Mouse (Mus musculus) 416B (cell line): ENCODE results near the gene Celf3.

Experiments used
- DNase-seq: peaks from one replicate; pipeline ENCODE4 v3.0.0; 2011; ENCODE audit warnings: low read depth

The Celf3 gene

DNA sequence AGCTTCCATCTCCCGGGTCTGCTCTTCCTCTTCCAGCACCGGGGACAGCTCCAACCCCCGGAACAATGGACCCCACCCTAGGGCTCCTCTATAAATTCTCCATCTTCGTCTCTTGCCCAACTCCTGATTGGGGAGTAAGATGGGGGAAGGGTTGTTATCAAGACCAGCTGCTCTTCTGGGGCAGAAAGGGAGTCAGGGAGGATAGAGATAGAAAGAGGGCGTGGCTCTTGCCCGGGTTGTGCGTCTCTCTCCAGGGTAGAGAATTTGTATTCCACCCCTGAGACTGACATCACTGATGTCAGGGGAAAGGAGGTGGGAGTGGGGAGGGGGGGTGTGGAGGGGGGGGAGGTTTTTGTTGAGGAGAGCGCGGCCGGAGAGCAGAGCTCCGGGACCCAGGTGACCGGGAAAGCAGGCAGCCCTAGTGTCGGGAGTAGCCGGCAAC, at the start of gene Celf3:
Gene Celf3, plus strand, starts transcription at position 315 of the 442 bp plus-strand sequence.
- DNase-seq, result no peak

GRCm38 (mm10) chr3:94430980-94431379, 47.1 kb upstream of the Celf3 start:
- peak; percentile 8 for DNase-seq

- DNase-seq, result no peak
Observed at GRCm38 (mm10) chr3:94434305-94434704, 43.8 kb upstream of the Celf3 start.

DNA sequence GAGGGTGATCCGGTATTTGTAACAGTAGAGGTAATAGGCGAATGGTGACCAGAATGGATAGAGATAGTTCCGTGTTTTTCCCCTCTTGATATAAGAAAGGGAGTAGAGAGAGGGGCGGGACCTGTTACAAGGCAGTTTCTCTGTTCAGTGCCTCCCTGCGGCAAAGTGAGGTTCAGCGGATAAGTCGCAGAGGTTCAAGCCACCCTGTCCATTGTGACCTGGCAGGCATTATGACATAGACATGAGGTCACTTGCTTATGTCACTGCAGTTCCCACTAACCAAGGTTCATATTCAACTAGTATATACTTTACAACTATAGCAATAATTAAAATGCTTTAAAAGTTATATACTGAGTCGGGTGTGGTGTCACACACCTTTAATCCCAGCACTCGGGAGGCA, 41.7 kb upstream of the Celf3 start:
- DNase-seq, result no peak

- DNase-seq, result peak; percentile 64
Observed at GRCm38 (mm10) chr3:94441182-94441581, 36.9 kb upstream of the Celf3 start.

- peak; percentile 90 for DNase-seq
Observed at GRCm38 (mm10) chr3:94442951-94443596, 35.0 kb upstream of the Celf3 start, which contains the start of gene Mrpl9. Gene Mrpl9 (plus strand): TSS chr3:94443318.

DNA sequence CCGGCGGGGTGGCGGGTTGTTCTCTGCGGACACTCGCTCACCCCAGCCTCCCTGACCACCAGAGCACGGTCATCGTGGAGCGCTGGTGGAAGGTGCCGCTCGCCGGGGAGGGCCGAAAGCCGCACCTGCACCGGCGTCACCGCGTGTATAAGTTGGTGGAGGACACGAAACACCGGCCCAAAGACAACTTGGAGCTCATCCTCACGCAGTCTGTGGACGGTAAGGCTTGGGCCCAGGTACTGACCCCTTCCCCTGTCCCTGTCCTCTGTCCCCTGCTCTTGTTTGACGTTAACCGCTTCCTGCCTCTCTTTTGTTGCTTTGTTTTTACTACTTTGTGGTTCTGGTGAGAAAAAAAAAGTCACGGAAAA, 34.5 kb upstream of the Celf3 start, which contains the start of gene Oaz3:
Gene Oaz3, minus strand, starts transcription at position 319 of the 368 bp plus-strand sequence.
- no peak for DNase-seq

GRCm38 (mm10) chr3:94449377-94449776, 28.7 kb upstream of the Celf3 start:
- DNase-seq, result no peak

DNA sequence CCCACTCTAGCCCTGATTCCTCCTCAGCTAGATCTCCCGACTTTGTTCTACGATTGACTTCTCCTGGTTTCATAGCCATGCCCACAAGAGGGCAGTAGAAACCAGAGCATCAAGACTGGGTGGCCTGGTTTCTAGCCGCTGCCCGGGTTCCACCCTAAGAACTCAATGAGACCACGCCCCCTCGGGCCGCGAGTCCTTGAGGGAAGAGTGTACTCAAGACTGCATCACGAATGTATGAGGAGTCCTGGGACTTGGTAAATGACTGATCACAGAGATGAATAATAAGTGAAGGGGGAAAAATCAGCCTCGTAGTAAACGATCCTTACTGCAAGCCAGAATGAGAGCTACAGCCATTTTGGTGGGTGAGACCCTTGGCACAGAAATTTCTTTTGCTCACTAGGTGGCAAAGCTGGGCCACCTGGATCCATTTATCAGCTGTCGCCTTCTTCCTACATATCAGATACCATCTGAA, 21.5 kb upstream of the Celf3 start:
- peak; percentile 95 for DNase-seq

- no peak for DNase-seq
Observed at GRCm38 (mm10) chr3:94457055-94457454, 21.0 kb upstream of the Celf3 start.

DNA sequence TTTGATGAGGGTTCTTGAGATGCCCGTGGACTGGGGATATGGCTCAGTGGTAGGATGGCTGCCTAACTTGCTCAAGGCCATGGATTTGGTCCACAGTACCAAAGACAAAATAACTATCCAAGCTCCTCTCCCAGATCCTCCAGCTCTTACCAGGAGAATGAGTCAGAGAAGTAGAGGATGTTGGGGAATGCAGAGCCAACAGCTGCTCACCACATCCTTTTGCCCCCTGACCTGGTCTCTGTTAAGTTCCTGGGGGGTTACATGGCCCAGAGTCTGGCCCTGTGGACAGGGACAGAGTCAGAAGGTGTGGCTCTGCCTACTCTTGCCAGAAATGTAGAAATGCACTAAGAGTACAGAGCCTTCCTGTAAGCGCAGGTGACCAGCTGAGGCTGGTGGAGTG, 18.3 kb upstream of the Celf3 start:
- no peak for DNase-seq

- no peak for DNase-seq
Observed at GRCm38 (mm10) chr3:94463926-94464578, 14.0 kb upstream of the Celf3 start.

GRCm38 (mm10) chr3:94465632-94466430, 12.3 kb upstream of the Celf3 start:
- no peak for DNase-seq

GRCm38 (mm10) chr3:94468931-94469330, 9.2 kb upstream of the Celf3 start:
- DNase-seq, result no peak

GRCm38 (mm10) chr3:94472447-94473114, 5.5 kb upstream of the Celf3 start:
- no peak for DNase-seq

GRCm38 (mm10) chr3:94473115-94473505, 5.0 kb upstream of the Celf3 start:
- no peak for DNase-seq

- no peak for DNase-seq
Observed at GRCm38 (mm10) chr3:94473567-94474232, 4.4 kb upstream of the Celf3 start.

DNA sequence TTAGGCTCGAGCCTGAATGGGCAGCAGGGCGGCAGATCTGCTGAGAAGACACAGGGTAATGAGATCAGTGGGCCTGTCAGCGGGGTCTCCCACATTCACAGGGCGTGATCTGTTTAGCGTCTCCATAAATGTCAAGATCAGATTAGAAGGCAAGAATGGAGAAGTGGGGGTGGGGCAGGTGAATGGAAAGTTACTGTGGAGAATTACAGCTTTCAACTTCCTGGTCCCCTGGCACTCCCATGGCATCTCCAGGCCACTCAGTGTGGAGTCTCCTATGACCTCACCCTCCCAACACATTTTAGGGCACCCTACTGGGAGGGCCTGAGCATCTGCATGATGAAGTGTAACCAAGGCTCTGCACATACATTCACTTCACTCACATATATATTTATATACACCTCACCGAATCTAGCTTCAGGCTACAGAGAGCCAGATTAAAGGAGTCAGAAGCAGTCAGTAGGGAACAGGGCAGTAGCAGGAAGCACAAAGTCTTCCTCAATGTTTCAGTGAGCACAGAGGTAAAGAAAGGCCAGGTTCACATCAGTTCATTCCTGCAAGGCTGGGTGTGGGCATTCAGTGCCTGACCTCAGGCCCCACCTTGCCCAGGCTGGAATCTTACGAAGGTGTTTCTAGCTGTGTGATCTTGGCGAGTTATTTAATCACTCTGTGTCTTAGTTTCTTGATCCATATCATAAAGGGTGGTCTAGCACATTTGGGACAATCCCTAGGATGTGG, 1.6 kb upstream of the Celf3 start:
- DNase-seq, result no peak

DNA sequence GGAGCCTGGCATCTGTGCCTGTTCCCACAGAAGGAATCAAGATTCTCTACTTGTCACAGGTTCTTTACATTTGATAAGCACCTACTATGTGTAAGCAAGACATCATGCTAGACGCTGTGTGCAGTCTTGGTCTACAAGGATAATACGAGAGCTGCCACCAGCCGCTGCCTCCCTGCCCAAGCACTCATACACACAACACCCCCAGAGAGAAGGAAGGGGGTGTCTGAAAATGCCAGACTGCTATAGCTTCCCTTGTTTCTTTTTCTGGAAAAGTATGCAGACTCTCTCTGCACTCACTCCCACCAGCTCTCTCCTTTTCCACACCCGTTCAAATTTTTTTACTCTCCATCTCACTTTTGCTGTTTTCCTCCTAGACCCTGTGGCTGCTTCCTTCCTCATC, 651 bp upstream of the Celf3 start:
- DNase-seq, result no peak

- no peak for DNase-seq
Observed at GRCm38 (mm10) chr3:94478591-94479169, 585 bp downstream of the Celf3 start.

DNA sequence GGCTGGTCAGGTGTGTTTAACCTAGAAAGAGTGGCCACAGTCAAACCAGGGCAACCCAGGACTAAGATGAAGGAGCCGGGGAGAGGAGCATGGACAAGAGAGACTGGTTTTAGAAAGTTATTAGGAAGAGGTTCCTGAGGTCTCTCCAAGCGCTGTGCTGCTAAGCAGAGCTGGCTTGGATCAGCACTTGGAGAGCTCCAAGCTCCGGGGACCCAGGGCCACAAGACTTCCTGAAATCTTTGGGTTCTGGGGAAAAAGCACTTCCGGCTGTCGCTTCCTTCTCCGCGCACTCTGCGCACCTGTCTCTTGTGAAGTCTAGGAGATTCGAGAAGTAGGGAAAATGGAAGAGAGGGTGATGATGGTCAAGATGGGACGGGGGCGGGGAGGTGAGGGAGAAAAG, 1.5 kb downstream of the Celf3 start:
- DNase-seq, result no peak
